Mouse (Mus musculus): ENCODE results near the gene Best1. TPM values are rescaled to one million over a fixed set of nuclear protein-coding genes. Genes with fewer than 3 reads are reported as not detected.

The Best1 gene
- polyA plus RNA-seq, 1 experiment = 0.74 TPM

DNA sequence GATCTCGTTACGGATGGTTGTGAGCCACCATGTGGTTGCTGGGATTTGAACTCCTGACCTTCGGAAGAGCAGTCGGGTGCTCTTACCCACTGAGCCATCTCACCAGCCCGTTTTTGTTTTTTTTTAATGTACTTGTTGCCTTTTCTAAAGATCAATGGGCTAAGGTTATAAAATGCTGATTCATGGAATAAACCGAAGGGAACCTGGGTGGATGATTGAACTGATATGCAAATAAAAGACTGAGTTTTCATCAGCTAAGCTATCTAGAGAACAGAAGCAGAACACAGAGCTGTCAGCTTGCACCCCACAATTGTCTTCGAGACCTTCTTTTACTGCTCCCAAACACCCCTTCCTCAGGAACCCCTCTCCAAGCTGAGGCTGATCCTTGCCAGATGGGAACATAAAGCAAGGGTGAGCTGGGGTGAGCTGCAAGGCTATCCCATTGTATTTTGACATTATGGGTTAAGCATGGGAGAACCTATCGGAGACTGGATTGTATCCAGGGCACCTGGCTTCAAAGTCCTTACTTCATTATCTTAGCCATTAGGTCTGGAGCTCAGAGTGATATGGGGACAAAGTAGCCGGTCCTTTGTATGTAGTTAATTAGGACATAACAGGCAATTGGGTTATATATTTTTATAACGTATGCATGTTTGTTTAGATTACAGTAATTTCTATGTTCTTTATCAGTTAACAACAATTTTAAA is 33.2 kb downstream of the Best1 start:
- DNase-seq (ENCODE audit: extremely low spot score in 1 of 2, low spot score in 1 of 2) = no peak

DNA sequence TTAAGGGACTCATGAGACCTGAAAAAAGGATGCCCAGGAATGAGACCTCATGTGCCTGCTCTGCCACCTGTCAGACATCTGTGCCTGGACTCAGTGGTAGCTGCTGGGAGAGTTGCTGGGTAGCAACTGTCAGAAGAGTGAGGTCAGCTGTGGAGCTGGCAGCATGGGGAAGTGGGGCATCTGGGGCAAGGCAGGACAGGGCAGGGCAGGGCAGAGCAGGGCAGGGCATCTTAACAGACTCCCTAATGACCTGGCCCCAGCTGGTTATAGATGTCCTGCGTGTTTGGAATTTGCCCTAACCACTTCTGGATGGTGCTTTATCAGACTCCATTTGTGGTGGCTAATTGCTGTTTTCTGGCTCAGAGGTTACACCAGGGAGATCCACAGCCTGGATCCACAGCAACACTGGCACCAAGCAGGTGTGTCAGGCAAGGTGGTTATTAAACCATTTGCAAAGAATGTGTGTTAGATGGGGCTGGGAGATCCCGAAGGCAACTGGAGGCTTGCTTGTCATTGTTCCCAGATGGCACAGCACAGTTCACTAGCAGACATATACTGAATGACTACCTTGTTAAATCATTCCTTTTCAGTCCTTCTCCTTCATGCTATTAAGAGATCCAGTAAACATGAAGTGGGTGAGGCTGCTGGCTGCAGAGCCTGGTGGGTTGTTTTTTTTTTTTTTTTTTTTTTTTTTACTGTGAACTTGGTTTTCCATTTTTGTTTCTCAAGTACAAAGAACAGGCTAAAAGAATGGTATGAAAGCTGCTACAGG is 35.2 kb downstream of the Best1 start:
- no peak for DNase-seq (ENCODE audit: extremely low spot score in 1 of 2, low spot score in 1 of 2)

DNA sequence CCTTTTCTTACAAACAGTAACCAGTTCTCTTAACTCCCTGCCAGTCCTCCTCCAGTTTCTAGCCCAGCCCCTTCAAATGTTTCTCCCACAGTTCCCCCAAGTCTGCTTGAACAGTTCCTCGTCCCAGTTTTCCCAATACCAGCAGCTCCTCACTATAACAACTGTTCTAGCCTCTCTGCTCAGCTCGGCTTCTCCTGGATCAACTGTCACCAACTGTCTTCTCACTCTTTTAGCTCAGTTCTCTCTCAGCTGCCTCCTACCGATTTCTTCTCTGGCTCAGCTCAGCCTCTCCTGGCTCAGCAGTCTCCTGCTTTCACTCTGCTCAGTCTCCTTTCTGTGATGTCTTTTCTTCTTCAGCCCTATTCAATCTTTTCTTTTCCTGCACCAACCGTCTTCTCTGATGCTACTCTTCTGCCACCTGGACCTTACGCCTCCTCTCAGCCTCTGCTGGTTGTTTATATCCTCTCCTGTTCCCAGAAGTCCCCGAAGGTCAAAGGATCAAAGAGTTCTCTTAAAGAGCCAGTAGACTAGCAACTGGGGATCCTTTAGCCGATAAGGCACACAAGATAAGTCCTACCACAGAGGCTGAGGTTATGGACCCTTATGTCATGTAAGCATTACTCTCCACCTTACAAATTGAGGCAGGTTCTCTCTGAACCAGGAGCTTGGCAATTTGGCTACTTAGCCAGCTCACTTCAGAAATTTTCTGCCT is 37.1 kb downstream of the Best1 start:
- peak in 1 of 2 experiments; percentile 67 for DNase-seq (ENCODE audit: extremely low spot score in 1 of 2, low spot score in 1 of 2)

- no peak for DNase-seq (ENCODE audit: extremely low spot score in 1 of 2, low spot score in 1 of 2)
These were observed 40.7 kb downstream of the Best1 start for GRCm38 (mm10) chr19:9960769-9961168.

DNA sequence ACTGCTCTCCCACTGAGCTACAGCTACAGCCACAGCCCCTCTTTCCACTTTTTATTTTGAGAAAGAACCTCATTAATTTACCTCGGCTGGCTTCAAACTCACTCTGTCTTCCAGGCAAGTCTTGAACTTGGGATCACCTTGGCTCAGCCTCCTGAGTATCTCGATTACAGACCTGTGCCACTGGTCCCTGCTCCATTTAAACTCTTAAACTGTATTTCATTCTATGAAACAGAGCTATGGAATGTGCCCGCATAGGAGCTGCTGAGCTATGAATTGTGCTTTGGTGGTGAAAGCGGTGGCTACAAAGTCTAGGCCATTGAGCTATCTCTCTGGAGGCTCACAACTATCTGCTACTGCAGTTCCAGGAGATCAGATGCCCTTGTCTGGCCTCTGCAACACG is 43.5 kb downstream of the Best1 start:
- DNase-seq (ENCODE audit: extremely low spot score in 1 of 2, low spot score in 1 of 2) = no peak

- DNase-seq (ENCODE audit: extremely low spot score in 1 of 2, low spot score in 1 of 2) = no peak
These were observed 44.6 kb downstream of the Best1 start for GRCm38 (mm10) chr19:9956624-9957388.

- no peak for DNase-seq (ENCODE audit: extremely low spot score in 1 of 2, low spot score in 1 of 2)
These were observed 46.0 kb downstream of the Best1 start for GRCm38 (mm10) chr19:9955438-9955837.

DNA sequence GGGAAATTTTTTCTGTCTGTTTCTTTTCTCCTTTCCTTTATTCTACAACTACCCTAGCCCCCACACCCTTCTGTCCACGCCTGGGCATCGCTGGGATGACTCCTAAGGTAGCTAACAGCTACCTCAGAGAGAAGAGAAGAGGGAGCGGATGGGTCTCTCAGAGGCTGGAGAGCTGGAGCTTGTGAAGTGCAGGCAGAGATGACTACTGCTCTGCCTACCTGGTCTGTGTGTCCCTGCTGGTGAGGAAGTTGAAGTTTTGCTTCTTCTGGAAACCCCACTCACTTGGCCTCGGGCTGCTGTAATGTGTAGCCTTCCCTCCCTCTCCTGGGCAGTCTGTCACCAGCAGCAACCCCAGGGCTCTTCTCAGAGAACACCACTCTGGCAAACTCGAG is 46.6 kb downstream of the Best1 start:
- no peak for DNase-seq (ENCODE audit: extremely low spot score in 1 of 2, low spot score in 1 of 2)

- peak; percentile 58 to 70 for DNase-seq (ENCODE audit: extremely low spot score in 1 of 2, low spot score in 1 of 2)
These were observed 47.2 kb downstream of the Best1 start for GRCm38 (mm10) chr19:9954055-9954810.

DNA sequence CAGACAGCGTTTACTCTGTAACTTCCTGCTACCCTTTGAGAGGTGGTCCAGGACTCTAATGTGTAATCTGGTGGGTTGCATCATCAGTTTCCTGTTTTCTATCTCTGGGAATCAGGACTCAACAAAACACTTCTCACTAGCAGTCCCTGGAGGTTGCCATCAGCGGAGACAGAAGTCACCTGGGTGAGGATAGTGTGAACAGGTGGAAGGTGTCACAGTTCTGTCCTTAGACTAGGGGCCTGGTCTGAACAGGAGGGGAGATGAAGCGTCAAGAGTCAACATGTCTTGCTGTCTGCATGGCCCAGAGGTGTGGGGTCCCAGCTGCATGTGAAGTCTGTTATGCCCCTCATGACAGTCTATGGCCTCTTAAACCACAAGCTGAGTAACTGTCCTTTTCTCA is 48.5 kb downstream of the Best1 start:
- no peak for DNase-seq (ENCODE audit: extremely low spot score in 1 of 2, low spot score in 1 of 2)

GRCm38 (mm10) chr19:9952390-9952789 is 49.0 kb downstream of the Best1 start:
- no peak for DNase-seq (ENCODE audit: extremely low spot score in 1 of 2, low spot score in 1 of 2)

DNA sequence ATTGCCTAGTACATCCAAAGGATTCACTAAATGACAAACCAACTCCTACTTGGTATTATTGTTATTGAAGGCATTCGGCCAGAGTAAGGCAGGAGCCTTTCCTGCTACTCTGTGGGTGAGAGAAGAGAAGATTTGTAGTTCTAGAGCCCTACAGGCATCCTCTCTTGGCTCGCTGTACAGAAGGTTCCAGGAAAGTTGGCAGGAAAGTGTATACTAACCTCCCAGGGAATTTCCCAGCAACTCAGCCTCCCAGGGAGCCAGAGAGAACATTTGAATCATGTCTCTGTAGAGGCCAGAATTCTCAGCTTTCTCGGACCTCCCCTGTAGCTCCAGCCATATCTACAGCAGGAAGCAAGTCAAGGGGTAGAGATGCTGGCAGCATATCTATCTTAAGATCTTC is 54.4 kb downstream of the Best1 start:
- DNase-seq (ENCODE audit: extremely low spot score in 1 of 2, low spot score in 1 of 2) = peak in 1 of 2 experiments; percentile 38

- peak in 1 of 2 experiments; percentile 27 for DNase-seq (ENCODE audit: extremely low spot score in 1 of 2, low spot score in 1 of 2)
These were observed 55.5 kb downstream of the Best1 start for GRCm38 (mm10) chr19:9945800-9946564.

DNA sequence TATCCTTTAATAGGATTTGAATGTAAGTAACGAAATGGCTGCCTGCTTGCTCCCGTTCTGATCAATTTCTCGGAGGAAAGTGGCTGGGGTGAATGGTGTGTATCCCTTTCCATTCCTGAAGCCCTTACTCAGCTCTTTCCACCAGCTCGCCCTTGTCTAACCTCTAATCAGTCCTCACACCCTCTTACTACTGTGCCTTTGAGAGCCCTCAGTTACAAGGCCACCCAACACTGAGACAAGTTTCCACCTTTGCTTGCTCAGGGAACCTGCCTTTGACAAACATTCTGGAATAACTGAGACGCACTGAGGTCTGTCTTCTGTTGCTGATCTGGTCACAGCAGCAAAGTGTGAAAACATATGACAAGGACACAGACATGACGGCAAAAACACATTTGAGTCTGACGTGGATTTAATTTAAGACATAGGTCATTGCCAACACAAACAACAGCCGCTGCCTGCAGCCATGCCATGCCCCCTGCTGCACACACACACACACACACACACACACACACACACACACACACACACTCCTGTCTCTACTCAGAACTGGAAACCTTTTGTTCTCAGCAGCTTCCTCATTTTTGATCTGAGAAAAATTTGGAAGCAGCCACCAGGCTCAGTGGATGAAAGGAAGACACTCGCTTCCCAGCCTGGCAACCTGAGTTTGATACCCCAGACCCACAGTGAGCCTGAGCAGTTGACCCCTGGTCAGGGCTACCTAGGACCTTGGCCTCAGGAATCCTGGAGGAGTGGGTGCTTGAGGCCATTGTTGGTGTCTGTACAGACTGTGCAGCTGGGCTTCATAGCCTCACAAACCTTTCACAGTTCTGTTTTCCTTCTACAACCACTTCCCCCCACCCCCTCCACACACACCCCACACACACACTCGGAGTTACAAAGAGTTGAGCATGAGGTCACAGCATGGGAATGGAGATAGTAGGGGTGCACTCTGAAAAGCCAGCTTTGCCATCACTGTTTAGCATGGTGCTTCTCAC is 58.6 kb downstream of the Best1 start:
- no peak for DNase-seq (ENCODE audit: extremely low spot score in 1 of 2, low spot score in 1 of 2)

- no peak for DNase-seq (ENCODE audit: extremely low spot score in 1 of 2, low spot score in 1 of 2)
These were observed 59.6 kb downstream of the Best1 start for GRCm38 (mm10) chr19:9941809-9942208.

DNA sequence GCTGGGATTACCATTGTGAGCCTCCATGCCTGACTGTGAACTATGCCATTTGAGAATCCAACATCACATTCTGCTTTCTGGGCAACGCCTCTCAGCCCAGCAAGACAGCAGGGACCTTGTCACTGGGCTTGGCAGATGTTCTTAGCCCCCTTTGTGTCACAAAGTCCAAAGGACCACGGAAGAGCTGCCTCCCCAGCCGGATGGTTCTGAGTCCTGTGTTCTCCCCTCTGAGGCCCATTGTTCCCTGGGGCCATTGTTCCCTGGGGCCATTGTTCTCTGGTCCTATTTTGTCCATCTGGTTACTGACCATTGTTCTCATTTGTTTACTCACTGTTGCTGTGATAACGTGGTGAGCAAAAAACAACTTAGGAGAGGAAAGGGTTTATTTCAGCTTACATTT is 60.5 kb downstream of the Best1 start:
- DNase-seq (ENCODE audit: extremely low spot score in 1 of 2, low spot score in 1 of 2) = no peak

GRCm38 (mm10) chr19:9939841-9940240 is 61.6 kb downstream of the Best1 start:
- no peak for DNase-seq (ENCODE audit: extremely low spot score in 1 of 2, low spot score in 1 of 2)

- no peak for DNase-seq (ENCODE audit: extremely low spot score in 1 of 2, low spot score in 1 of 2)
These were observed 62.6 kb downstream of the Best1 start for GRCm38 (mm10) chr19:9938824-9939303.
